Mouse (Mus musculus): Measurements from ENCODE around the gene Pgbd5. TPM values are rescaled to one million over a fixed set of nuclear protein-coding genes. Genes with fewer than 3 reads are reported as not detected.

The Pgbd5 gene
- total and polyA plus RNA-seq, 2 experiments from 2014 or later: 13.5 to 77.0 TPM

DNA sequence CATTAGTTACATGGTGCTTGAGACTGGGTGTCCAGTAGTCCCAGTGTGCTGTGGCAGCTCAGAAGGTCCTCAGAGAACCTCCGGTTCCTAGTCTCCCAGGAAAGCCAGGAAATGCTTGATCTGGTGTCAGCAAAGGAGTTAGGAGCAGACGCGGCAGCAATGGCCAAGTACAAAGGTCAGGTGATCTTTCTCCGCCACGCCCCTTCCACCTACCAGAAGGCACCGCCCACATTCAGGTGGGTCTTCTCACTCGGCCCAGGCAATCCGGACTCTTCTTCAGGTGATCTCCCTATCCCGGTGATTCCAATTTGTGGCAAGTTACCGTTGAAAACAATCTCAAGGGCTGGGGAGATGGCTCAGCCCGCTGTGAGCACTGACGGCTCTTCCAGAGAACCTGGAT, 20.2 kb upstream of the Pgbd5 start:
- TF ChIP-seq CTCF (IDR thresholded peaks at IDR 0.05): no peak
- Histone ChIP-seq H3K9me3 (ENCODE audit: low read length) (no peaks in the 10 kb centered on the region), H3K4me2 (ENCODE audit: low read depth, low read length, poor library complexity, severe bottlenecking) (no peak overlapping the region), H3K4me3 (ENCODE audit: low read depth, low read length) (no peak overlapping the region), H3K36me3 (ENCODE audit: insufficient read depth, low read length) (no peaks in the 10 kb centered on the region), H3K4me1 (ENCODE audit: insufficient read depth, low read length) (no peaks in the 10 kb centered on the region; the same call in 1 of the 2 replicates), H3K27ac (ENCODE audit: low read depth, low read length) (no peak overlapping the region), H3K27me3 (ENCODE audit: insufficient read depth, low read length) (no peaks in the 10 kb centered on the region), H3K9ac (replicated peaks; ENCODE audit: low read length, poor library complexity, severe bottlenecking) (no peak overlapping the region)
- ATAC-seq (ENCODE audit: low FRiP score): no peak
- 47% methylated on average over 12 of the region's 12 CpGs for WGBS
- no peak for DNase-seq (ENCODE audit: low spot score)

DNA sequence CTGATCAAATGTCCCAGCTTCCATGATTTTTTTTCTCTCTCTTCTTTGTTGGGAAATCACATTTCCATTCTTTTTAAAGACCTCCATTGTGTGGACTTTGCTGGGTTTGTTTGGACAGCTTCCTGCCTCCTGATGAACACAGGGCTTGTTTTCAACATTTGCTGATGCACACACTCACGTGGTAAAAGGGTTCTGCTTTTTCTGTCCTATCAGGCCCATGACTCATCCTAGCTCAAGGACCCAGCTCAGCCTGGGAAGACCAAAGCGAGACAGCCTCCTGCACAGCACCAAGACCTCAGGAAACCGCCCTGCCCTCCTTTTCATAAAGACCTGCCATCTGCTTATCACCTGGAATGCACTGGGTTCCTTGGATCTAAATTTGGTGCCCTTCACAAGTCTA, 15.9 kb upstream of the Pgbd5 start:
- H3K9me3 ChIP-seq (ENCODE audit: low read length): no peaks in the 10 kb centered on the region
- TF ChIP-seq CTCF (IDR thresholded peaks at IDR 0.05): no peak
- DNase-seq (ENCODE audit: low spot score) (no peak), ATAC-seq (ENCODE audit: low FRiP score) (no peak)
- H3K27ac ChIP-seq (ENCODE audit: low read depth, low read length): no peak overlapping the region
- no peaks in the 10 kb centered on the region for H3K36me3 ChIP-seq (ENCODE audit: insufficient read depth, low read length)
- no peak overlapping the region for H3K4me2 ChIP-seq (ENCODE audit: low read depth, low read length, poor library complexity, severe bottlenecking)
- no peak overlapping the region for H3K9ac ChIP-seq (replicated peaks; ENCODE audit: low read length, poor library complexity, severe bottlenecking)
- no peaks in the 10 kb centered on the region for H3K27me3 ChIP-seq (ENCODE audit: insufficient read depth, low read length)
- H3K4me1 ChIP-seq (ENCODE audit: insufficient read depth, low read length): no peaks in the 10 kb centered on the region
- 63% methylated on average over 3 of the region's 3 CpGs for WGBS
- no peak overlapping the region for H3K4me3 ChIP-seq (ENCODE audit: low read depth, low read length)

- H3K27ac ChIP-seq (ENCODE audit: low read depth, low read length): no peak overlapping the region
- no peaks in the 10 kb centered on the region for H3K4me1 ChIP-seq (ENCODE audit: insufficient read depth, low read length)
- peak; percentile 51 for TF ChIP-seq CTCF (IDR thresholded peaks at IDR 0.05)
- no peaks in the 10 kb centered on the region for H3K9me3 ChIP-seq (ENCODE audit: low read length)
- H3K27me3 ChIP-seq (ENCODE audit: insufficient read depth, low read length): no peaks in the 10 kb centered on the region
- H3K4me2 ChIP-seq (ENCODE audit: low read depth, low read length, poor library complexity, severe bottlenecking): no peak overlapping the region
- DNase-seq (ENCODE audit: low spot score): no peak
- H3K9ac ChIP-seq (replicated peaks; ENCODE audit: low read length, poor library complexity, severe bottlenecking): no peak overlapping the region
- no peak for ATAC-seq (ENCODE audit: low FRiP score)
- no peaks in the 10 kb centered on the region for H3K36me3 ChIP-seq (ENCODE audit: insufficient read depth, low read length)
- 87% methylated on average over 8 of the region's 8 CpGs for WGBS
- H3K4me3 ChIP-seq (ENCODE audit: low read depth, low read length): no peak overlapping the region
These were observed 10.9 kb upstream of the Pgbd5 start for GRCm38 (mm10) chr8:124450192-124450895.

DNA sequence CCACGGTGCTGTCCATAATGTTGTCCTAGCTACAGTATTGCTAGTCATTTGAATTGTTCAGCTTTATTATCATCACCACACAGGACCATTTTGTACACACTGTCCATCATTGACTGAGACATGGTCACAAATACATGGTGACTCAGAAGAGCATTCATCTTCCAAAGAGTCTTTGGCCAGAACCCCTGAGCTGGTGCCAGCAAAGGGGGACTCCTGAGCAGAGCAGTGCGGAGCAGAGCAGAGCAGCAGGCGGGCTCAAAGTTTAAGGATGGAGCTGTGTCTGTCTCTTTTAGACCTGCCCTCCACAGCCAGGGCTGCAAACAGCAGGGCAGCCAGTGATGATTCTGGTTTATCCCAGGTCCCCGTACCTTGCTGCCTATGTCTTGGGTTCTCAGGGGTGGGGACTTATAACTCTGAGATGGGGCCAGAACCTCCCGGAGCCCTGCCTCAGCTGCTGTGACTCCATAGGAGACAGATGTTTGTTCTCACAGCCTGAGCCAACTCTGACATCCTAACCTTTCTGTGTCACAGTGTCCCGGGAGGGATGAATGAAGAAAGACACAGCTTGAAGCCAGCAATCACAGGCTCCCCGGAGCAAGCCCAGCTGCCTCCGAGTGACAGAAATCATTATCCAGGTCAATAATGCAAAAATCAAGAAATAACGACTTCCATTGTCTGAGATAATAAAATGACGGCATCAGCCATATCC, 9.7 kb upstream of the Pgbd5 start:
- Histone ChIP-seq H3K27ac (ENCODE audit: low read depth, low read length) (no peak overlapping the region), H3K4me2 (ENCODE audit: low read depth, low read length, poor library complexity, severe bottlenecking) (no peak overlapping the region)
- TF ChIP-seq CTCF (IDR thresholded peaks at IDR 0.05): no peak

DNA sequence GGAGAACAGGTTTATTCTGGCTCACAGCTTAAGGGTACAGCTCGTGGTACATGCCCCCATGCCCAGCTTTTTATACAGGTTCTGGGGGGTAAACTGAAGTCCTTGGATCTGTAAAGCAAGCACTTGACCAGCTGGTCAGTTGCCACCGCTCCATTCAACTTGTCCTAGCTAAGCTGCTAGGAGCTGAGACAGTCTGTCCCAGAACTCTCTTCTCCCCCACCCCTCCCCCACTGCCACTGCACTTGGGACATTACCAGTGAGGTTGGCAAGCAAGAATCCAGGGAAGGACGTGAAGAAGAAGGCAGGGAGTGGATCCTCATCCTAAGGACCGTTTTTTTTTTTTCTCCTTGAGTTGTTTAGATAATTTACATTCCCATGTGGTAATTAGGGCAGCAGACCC, 2.7 kb downstream of the Pgbd5 start:
- Histone ChIP-seq H3K9ac (replicated peaks; ENCODE audit: low read length, poor library complexity, severe bottlenecking) (no peak overlapping the region), H3K4me1 (ENCODE audit: insufficient read depth, low read length) (peaks cover 14% of the 10 kb centered on the region), H3K27ac (ENCODE audit: low read depth, low read length) (no peak overlapping the region), H3K4me2 (ENCODE audit: low read depth, low read length, poor library complexity, severe bottlenecking) (no peak overlapping the region), H3K36me3 (ENCODE audit: insufficient read depth, low read length) (no peaks in the 10 kb centered on the region), H3K4me3 (ENCODE audit: low read depth, low read length) (no peak overlapping the region), H3K27me3 (ENCODE audit: insufficient read depth, low read length) (no peaks in the 10 kb centered on the region), H3K9me3 (ENCODE audit: low read length) (no peaks in the 10 kb centered on the region)
- no peak for TF ChIP-seq CTCF (IDR thresholded peaks at IDR 0.05)
- ATAC-seq (ENCODE audit: low FRiP score) (no peak), DNase-seq (ENCODE audit: low spot score) (no peak)
- 23% methylated on average over 4 of the region's 4 CpGs for WGBS

More for the DNA sequence above, 9.7 kb upstream of the Pgbd5 start:
- H3K4me1 ChIP-seq (ENCODE audit: insufficient read depth, low read length): no peaks in the 10 kb centered on the region
- no peak for ATAC-seq (ENCODE audit: low FRiP score)
- no peaks in the 10 kb centered on the region for H3K9me3 ChIP-seq (ENCODE audit: low read length)
- no peaks in the 10 kb centered on the region for H3K36me3 ChIP-seq (ENCODE audit: insufficient read depth, low read length)
- WGBS: 38% methylated on average over 10 of the region's 10 CpGs
- no peaks in the 10 kb centered on the region for H3K27me3 ChIP-seq (ENCODE audit: insufficient read depth, low read length)
- no peak overlapping the region for H3K9ac ChIP-seq (replicated peaks; ENCODE audit: low read length, poor library complexity, severe bottlenecking)
- no peak overlapping the region for H3K4me3 ChIP-seq (ENCODE audit: low read depth, low read length)
- DNase-seq (ENCODE audit: low spot score): no peak

- H3K4me1 ChIP-seq (ENCODE audit: insufficient read depth, low read length): peaks cover 21% of the 10 kb centered on the region
- no peak for DNase-seq (ENCODE audit: low spot score)
- H3K27me3 ChIP-seq (ENCODE audit: insufficient read depth, low read length): no peaks in the 10 kb centered on the region
- H3K9me3 ChIP-seq (ENCODE audit: low read length): no peaks in the 10 kb centered on the region
- H3K27ac ChIP-seq (ENCODE audit: low read depth, low read length): no peak overlapping the region
- H3K36me3 ChIP-seq (ENCODE audit: insufficient read depth, low read length): no peaks in the 10 kb centered on the region
- H3K4me2 ChIP-seq (ENCODE audit: low read depth, low read length, poor library complexity, severe bottlenecking): no peak overlapping the region
- WGBS: 56% methylated on average over 10 of the region's 10 CpGs
- no peak for ATAC-seq (ENCODE audit: low FRiP score)
- TF ChIP-seq CTCF (IDR thresholded peaks at IDR 0.05): no peak
- H3K4me3 ChIP-seq (ENCODE audit: low read depth, low read length): no peak overlapping the region
- no peak overlapping the region for H3K9ac ChIP-seq (replicated peaks; ENCODE audit: low read length, poor library complexity, severe bottlenecking)
These were observed 3.7 kb downstream of the Pgbd5 start for GRCm38 (mm10) chr8:124435707-124436243.
